Mouse (Mus musculus): ENCODE data around the gene Mdh2.

Gene Mdh2

DNA sequence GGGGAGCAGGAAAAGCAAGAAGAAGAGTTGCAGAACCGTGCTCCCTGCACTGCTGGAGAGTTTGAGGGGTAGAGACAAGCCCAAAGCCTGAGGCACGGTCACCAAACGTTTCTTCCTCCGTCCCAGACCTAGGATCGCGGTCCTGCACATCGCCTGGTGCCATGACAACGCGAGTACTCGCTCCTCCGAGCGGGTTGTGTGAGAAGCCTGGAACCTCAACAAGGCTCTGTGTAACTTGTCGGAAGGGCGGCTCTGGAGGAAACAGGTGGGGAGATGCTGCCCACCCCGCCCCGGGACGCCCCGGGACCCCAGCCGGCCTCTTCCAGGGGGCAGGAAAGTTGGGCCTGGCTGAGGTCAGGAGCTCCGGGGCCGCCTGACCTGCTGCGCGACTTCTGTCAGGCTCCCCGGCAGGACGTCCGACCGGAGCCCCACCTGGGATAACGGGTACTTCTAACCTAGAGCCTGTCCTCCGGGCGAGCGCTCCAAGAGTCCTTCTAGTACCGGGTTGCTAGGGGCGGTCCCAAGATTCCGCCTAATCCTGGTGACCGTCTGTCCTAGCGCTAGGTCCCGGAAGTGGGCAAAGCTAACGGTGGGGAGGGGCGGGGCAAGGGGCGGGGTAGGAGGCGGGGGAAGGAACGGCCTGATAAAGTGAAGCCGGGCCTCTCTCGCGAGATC lies 347 bp upstream of the Mdh2 start, which contains the start of gene Styxl1:
Gene Styxl1 (minus strand): TSS at position 590 of the 675 bp plus-strand sequence.
- no peak for DNase-seq (ENCODE audit: low read depth)

DNA sequence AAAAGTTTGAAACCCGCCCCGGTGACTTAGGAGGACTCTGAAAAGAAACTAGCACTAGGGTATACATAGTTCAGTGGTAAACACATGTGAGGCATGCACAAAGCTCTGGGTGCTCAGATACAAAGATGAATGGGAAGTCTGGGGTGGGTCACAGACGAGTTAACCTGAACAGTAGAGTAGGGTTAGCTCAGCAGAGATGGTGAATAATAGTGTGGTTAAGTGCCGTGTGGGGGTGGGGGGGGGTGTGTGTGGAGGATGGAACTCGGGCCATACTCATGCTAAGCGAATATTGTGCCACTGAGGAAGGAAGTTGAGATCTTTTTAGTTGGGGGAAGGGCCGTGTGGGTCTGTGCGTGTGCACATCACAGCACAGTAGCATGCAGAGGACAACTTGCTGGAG lies 2.1 kb downstream of the Mdh2 start:
- peak; percentile 41 for DNase-seq (ENCODE audit: low read depth)

DNA sequence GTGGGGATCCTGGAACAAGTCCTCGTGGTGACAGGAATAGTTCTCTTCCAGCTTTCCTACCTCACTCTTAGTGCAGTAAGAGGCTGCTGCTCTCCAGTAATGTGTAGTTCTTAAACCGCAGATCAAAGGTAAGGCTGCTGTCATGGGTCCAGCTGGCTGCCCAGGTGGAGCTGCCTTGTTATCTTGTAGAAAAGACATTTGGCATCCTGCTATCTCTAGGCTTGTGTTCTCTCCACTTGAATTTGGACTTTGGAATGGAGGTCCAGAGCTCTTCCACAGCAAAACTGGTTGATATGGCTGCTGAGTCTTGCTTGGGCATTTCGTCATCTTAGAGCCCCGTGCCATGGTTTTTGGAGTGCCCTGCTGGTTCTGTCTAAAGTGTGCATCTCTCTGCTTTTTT lies 4.6 kb downstream of the Mdh2 start:
- no peak for DNase-seq (ENCODE audit: low read depth)

DNA sequence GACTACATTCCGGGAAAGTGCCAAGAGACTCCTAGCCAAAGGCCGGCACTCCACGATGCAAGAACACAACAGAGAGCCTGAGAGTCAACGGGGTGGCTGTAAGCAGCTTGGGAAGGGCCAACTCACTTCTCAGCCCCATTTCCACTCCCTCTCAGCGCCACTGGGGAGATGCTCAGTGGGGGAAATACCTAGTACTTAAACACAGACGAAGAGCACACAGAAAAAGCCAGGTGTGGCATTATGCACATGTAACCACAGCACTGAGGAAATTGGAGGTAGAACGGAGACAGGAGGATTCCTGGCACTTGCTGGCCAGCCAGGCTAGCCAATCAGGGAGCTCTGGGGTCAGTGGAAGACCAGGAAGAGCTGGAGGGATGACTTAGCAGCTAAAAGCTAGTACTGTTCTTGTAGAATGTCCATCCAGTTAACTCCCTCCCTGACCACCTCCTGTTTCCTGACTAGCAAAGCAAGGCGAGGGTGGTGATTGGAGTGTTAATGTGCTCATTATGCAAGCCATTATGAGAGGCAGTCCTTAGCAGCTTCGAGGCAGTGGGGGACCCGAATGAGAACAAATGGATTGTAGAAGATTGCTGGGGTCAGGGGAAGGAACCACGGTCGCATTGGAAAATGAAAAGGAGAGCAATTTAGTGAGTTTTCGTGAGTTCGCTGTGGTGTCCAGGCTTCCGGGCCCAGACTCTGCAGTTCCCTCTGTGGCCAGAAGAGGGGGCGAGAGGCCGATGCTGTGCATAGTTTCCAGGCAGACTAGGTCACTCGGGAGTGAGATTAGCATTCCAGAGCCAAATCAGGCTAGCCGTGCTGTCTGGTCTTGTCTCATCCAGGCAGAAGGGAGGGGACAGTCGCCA lies 15.9 kb downstream of the Mdh2 start:
- peak; percentile 84 for DNase-seq (ENCODE audit: low read depth)

DNA sequence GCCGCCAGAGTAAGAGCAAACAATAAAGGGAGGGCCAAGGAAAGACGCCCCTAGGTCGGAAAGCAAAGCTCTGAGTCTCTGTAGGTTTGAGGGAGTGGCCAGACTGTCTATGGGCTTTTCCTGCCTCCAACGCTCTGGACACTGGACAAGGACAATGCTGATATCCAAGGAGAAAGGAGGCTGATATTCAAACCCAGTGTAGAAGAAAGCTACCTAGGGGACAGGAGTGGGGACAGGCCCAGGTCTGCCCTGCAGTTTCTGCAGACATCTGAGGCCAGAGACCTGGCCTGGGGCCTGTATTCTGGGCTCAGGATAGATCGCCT lies 16.5 kb downstream of the Mdh2 start:
- DNase-seq (ENCODE audit: low read depth) = no peak

DNA sequence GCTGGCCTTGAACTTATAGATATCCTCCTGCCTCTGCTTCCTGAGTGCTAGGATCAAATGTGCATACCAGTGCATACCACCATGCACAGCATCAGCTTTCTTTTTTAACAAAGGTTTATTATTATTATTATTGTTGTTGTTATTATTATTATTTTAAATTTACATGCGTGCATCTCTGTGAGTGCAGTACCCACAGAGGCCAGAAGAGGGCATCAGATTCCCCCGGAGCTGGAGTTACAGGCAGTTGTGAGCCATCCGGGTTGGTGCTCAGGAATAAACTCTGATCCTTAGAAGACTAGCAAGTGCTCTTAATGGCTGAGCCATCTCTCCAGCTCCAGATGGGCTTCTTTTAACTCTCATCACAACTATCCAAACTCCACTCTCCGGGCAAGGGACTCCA lies 21.5 kb downstream of the Mdh2 start:
- no peak for DNase-seq (ENCODE audit: low read depth)

DNA sequence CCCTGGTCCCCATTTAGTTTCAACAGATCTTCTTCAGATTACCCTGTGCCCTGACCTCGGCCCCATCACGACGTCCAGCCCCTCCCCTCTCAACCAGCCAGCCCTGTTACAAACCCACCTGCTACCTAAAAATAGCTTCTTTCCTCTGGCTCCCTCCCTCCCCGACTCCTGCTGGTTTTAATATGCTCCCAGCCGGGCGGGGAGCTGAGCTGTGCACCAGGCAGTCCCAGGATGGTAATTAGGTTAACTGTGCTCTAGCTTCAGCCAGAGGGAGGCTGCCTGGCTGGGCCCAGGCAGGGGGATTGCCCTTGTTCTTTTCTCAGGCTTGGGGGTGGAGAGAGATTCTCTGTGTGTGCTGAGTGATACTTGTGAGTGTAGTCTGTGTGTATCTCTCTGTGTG lies 22.6 kb downstream of the Mdh2 start:
- no peak for DNase-seq (ENCODE audit: low read depth)

DNA sequence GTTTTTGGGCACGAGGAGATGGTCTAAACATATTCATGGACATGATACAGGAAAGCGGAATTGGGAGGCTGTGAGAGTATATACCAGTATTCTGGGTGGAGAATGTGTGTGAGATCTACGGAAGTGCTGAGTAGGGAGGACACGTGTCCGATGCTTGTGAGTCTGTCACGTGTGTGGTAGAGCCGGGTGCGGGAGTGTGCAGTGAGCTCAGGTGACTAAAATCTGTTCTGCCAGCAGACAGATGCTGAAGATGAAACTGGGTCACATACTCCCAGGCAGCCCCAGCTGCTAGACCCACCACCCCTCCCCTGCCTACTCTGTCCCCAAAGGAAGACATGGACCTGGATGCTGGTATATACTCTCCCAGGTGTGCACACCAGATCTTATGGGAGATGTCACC lies 24.4 kb downstream of the Mdh2 start:
- DNase-seq (ENCODE audit: low read depth) = no peak

DNA sequence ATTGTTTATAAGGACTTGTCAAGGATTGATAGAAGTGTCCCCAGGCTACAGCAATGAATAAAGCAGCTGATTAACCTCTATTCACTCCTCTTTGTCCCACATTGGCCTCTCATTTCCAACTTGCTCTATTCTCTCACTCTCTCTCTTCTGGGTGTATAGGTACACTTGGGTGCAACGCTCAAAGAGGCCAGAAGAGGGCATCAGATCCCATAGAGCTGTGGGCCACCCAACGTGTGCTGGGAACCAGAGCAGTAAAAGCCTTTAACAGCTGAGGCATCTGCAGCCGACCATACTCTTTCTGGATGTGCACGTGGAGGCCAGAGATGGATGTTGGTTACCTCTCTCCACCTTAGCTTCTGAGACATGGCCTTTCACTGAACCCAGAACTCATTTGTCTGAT lies 24.9 kb downstream of the Mdh2 start:
- DNase-seq (ENCODE audit: low read depth) = no peak

DNA sequence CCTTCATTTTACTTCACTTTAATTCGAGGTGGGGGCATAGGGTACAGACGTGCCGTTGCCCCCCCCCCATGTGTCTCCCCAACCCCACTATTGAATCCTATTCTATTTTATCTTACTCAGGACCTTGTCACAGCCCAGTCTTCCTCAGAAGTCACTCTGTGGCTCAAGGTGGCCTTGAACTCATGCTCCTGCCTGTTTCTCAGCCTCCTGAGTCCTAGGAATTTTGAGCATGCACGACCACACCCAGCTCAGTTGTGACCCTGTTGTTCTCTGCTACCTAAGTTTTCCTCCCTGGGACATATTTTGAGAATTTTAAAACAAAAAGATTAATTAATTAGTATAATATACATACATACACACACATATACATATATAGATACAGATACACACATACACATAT lies 25.4 kb downstream of the Mdh2 start:
- DNase-seq (ENCODE audit: low read depth) = no peak

DNA sequence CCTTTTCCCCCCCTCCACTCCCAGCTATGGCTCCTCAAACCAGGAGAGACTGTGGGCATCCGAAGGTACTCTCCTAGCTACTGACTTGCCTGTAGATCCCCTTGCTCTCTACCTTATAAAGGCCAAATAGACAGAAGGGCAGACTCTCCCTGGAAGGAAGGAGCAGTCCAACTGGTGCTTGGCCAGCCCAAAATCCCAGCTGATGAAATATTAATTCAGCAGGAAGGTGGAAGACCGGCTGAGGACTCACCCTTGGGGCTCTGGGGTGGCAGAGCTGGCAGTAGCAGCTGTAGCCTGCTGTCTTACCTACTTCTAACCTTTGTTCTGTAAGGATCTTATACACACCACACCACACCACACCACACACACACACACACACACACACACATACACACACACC lies 26.5 kb downstream of the Mdh2 start:
- no peak for DNase-seq (ENCODE audit: low read depth)

DNA sequence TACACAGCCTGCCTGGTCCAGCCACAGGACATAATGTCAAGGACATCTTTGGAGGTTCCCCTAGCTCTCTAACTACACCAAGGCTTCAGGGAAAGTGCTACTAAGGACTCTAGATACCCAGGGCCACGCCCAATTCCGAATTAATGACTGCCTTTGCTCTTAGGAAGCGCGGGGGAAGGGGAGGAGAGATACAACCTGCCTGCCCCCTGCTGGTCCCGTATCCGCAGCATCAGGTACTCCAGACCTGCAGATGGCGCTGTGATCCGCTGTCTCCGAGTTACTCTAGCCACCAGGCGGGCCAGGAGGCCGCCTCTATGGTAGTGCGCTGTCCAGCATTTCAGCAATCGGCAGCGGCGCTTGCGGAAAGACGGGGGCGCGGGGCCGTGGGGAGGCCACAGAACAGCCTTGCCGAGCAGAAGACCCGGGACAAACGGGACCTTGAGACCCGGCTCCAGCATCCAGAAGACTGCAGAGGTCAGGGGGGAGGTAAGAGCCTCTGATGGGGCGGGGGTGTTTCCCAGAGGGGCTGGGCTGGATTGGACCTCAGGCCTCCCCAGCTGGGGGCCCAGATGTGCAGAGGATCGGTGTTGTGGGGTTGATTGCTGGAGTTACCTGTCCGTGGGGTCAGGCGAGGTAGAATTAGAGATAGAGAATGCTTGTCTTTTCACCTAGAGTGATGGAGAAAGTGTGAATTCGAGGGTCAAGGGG lies 28.4 kb downstream of the Mdh2 start, which contains the start of gene Srrm3:
Gene Srrm3 (plus strand): TSS at position 336 of the 708 bp plus-strand sequence.
- DNase-seq (ENCODE audit: low read depth) = peak; percentile 97

DNA sequence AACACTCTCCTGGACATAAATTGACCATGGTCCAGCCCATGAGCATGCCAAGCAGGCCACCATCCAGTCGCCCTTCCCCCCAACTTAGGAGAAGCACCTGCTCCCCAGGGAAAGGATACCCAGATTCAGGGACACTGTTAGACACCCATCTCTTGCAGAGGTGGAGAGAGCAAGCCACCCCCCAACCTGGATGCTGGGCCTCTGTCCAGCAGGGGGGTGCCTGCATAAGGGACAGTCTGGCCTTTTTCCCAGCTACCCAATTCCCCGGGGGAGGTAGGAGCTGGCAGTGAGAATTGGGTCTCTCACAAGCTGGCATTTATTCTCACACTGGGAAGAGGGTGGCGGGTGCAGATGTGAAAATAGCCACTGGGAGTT lies 29.0 kb downstream of the Mdh2 start:
- DNase-seq (ENCODE audit: low read depth) = no peak

DNA sequence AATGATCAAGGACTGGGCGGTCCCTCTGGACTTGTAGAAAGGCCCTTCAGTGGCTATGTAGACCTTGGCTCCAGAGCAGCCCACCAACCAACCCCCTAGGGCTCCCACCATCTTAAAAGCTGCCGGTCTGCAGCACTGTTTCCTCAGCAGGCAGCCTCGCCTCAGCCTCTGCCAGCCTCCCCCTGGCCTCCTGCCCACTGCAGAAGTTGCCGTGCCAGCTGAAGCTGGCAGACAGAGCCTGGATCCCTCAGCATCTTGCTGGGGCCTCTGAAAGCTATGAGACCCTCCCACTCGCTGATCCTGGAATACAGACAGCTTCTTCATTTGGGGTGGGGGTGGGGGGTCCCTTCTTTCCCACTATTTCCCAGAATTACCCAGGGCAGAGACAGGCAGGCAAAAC lies 34.7 kb downstream of the Mdh2 start:
- DNase-seq (ENCODE audit: low read depth) = no peak

DNA sequence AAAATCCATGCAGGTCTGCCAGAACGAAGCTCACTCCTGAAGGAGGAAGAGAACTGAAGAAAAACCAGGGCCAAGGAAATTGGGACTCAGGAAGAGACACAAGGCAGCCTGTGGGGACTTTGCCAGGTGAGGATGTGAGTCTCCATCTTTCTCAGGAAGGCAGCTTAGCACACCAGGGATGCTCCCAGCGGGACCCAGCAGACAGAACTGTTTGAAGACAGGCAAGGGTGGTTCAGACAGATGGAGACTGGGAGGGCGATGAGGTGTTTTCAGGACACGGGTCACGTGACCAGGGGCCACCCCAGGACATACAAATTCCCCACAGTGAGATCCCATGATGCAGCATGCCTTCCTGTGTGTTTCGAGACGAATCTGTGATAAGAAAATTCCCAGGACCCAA lies 40.2 kb downstream of the Mdh2 start:
- no peak for DNase-seq (ENCODE audit: low read depth)

DNA sequence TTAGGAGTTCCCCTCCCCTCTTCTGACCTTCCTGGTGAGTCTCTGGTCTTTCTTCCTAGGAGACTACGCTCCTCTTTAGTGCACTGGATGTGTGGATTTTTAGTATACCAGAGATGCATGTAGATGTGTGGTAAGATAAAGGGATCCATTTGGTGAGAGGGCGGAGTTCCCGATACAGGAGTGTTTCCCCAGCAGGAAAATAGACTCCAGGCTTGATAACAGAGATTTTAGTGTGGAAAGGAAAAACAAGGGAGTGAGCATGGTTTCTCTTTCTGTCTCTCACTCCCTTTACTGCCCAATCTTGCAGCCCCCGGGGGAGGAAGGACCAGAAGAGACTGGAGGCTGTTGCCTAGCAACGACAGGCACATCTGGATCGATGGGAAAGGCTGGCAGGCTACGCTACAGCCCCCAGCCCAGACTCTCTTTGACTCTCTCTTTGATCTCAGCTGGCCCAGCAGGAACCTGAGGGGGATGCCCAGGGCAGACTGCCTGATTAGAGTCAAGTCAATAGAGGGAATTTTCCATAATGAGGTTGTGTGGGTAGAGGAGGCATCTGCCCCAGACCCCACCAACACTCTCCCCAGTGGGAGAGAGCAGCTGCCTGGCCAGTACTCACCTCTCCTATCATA lies 44.1 kb downstream of the Mdh2 start:
- no peak for DNase-seq (ENCODE audit: low read depth)

DNA sequence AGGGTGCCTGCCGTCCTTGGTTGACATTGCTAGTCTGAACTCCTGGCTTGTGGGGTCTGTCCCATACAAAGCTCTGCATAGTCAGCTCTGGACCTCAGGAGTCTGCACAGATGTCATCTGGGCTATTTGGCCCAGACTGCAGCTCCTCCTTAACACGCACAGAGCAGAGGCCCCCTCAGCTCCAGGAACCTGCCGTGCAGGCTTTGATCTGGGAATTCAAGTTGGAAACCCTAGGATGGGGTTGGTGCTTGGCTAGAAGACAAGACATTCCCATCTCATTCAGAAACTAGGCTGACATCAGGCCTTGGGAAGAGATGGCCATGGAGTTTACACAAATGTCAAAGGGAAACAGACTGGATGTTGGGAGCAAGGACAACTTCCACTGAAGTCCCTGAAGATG lies 46.2 kb downstream of the Mdh2 start:
- DNase-seq (ENCODE audit: low read depth) = no peak

DNA sequence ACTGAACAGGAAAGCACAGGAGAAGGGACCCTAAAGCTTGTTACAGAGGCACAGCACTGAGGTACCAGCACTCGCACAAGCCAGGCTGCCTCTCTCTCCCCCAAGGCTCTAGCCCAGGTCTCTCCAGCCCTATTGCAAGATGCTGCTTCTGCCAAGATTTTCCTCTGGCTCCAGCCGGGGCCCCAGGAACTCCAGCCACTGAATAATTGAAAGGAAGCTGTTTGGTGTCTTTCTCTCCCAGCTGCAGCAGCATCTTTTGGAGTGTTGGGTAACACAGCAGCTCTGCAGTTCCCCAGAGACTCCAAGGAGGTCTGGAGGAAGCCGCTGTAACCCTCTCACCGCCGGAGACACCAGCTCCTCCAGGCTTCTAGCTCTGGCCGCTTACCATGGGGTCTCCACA lies 47.9 kb downstream of the Mdh2 start:
- DNase-seq (ENCODE audit: low read depth) = no peak

DNA sequence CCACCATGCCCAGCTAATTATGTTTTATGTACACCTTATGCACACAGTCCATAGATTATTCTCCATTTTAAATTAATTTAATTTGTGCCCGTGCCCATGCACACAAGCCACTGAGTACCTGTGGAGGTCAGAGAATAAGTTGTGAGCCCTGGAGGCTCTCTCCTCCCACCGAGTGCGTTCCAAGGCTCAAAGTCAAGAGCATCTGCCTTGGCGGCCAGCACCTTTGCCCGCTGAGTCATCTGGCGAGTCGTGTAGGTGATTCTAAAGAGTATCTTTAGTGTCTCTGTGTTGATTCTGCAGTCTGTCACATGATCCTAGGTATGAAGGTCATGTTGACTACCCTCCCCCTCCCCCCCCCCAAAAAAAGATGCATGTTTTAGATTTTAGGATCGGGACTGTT lies 51.1 kb downstream of the Mdh2 start:
- no peak for DNase-seq (ENCODE audit: low read depth)

DNA sequence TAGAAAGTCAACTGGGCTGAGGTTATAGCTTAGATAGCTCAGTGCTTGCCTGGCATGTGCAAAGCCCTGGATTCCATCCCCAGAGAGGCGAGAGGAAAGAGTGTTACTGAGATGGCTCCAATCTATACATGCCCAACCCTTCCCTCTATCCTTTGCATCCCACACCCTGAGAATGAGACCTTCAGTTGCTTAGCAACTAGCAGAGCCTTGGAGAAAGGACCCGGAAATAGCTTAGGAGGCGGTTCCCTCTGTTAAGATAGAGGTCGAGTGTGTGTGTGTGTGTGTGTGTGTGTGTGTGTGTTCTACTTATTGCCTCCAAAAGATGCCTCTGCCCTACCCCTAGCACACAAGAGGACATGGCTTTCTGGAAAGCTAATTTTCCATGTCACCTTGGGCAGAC lies 54.4 kb downstream of the Mdh2 start:
- no peak for DNase-seq (ENCODE audit: low read depth)

DNA sequence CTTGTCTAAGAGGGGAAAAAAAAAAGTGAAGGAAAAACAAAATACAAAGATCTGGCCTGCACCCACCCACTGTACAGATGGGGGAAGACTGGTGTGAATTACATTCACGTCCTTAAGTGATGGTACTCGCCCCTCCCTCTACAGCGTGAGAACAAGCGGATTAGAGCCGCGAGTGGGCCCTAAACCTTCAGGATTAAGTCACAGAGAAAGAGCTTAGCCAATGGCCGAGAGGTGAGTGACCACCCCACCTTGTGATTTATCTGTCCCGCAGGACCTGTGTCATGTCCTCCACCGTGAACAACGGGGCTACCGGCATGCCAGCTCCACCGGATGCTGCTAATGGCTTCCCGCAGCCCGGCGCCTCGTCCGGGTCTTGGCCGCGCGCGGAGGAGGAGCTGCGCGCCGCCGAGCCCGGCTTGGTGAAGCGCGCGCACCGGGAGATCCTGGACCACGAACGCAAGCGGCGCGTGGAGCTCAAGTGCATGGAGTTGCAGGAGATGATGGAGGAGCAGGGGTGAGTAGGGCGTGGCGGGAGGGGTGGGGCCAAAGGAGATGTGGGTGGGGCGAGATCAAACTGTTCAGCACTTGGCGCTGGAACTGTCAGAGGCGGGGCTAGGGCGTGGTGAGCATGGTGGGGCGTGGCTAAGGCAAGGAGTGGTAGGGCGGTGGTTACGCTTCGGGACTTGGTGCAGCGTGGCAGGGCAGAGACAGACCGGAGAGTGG lies 56.6 kb downstream of the Mdh2 start:
- DNase-seq (ENCODE audit: low read depth) = peak; percentile 49

DNA sequence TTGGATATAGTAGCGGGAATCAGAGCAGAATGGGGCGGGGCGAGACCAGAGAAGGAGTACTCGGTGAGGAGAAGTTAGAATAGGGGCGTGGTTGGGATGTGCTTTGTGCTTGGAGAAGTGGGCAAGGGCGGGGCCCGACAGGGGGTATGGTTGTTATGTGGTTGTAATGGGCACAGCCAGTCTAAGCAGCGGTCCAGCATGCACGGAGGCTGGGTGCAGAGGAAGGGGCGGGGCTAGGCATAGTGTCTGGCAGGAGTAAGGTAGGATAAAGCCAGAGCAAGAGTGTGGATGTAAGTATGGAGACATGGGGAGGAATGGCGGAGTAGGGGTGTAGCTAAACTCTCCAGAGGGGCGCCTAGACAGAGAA lies 57.2 kb downstream of the Mdh2 start:
- DNase-seq (ENCODE audit: low read depth) = no peak

All from naive thymus-derived CD4-positive, alpha-beta T cell, adult 2 months (primary cell).